8 mouse cellular contexts compared by ENCODE assay signal in the genomic region with DNA sequence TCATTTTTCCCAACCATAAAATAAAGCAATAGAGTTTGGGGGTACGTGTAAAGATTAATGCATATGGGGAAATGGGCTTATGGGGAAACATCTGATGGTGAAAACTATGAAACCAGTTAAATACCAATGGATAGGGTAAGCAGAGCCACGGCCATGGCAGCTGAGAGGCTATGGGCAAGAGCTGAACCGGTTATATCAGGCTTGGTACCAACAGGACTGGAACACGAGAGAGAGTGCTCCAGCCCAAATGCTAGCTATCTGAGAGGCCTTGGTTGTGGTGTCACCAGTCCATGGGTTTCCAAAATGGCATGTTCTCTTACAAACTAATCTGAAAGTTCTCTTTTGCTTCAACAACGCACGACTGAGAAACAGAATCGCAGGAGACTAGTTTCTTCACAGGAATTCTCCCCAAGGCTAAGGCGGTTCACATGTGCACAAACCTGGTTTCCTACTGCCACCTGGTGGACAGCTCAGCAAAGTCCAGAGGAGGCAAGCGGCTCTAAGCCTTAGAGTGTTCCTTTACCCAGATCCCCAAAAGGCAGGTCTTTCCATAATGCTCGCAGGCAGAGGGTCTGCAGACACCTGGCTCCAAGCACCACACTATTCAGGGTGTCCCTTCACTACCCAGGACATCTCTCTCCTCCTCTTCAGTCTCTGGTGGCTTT.
DNase-seq lines count a peak whose midpoint lies in the region; ATAC-seq and TF ChIP-seq lines count a peak whose summit lies in the region.

No protein-coding gene starts in this region.

- H3K4me1 ChIP-seq in cerebellum, adult 2 months (ENCODE audit: control insufficient read depth, insufficient read depth, low read length), result no peaks in the 10 kb centered on the region
- H3K4me1 ChIP-seq in forebrain, postnatal 0 days (ENCODE audit: insufficient read depth), result no peaks in the 10 kb centered on the region

- intact Hi-C loops in gastrocnemius, adult 2 months (cut with DNase I), result no loop called here

- TF ChIP-seq CTCF in gastrocnemius, adult 2 months (IDR thresholded peaks at IDR 0.05), result peak; percentile 69
- peak; percentile 89 for TF ChIP-seq CTCF in cerebellum, adult 2 months (IDR thresholded peaks at IDR 0.05; ENCODE audit: borderline replicate concordance, insufficient read depth, low read depth, low read length)
- TF ChIP-seq CTCF in forebrain, postnatal 0 days (IDR thresholded peaks at IDR 0.05; ENCODE audit: low read depth), result peak; percentile 97

- 34% methylated on average over 10 of the region's 10 CpGs for WGBS in cerebellum, adult 2 months
- WGBS in forebrain, postnatal 0 days, result 35% methylated on average over 10 of the region's 10 CpGs

- no peak for TF ChIP-seq POLR2A in cerebellum, adult 2 months (IDR thresholded peaks at IDR 0.05; ENCODE audit: borderline replicate concordance, insufficient read depth, low read length)

- no peak overlapping the region for H3K4me3 ChIP-seq in gastrocnemius, adult 2 months
- H3K4me3 ChIP-seq in cerebellum, adult 2 months (replicated peaks; ENCODE audit: insufficient read depth, low read depth, low read length), result no peak overlapping the region
- no peak overlapping the region for H3K4me3 ChIP-seq in forebrain, postnatal 0 days (ENCODE audit: low read depth, low read length)

- H3K4me2 ChIP-seq in forebrain, postnatal 0 days (ENCODE audit: low read depth), result no peak overlapping the region

- no peaks in the 10 kb centered on the region for H3K27me3 ChIP-seq in cerebellum, adult 2 months (ENCODE audit: control insufficient read depth, insufficient read depth, low read length)
- no peaks in the 10 kb centered on the region for H3K27me3 ChIP-seq in forebrain, postnatal 0 days (ENCODE audit: insufficient read depth, low read length)

- no peaks in the 10 kb centered on the region for H3K9me3 ChIP-seq in forebrain, postnatal 0 days (ENCODE audit: low read length)

- no peaks in the 10 kb centered on the region for H3K36me3 ChIP-seq in forebrain, postnatal 0 days (ENCODE audit: insufficient read depth)

- no peak overlapping the region for H3K9ac ChIP-seq in forebrain, postnatal 0 days

- H3K27ac ChIP-seq in gastrocnemius, adult 2 months, result no peak overlapping the region
- no peak overlapping the region for H3K27ac ChIP-seq in cerebellum, adult 2 months (ENCODE audit: insufficient read depth, low read length)
- no peak overlapping the region for H3K27ac ChIP-seq in forebrain, postnatal 0 days (ENCODE audit: low read depth, low read length)

- peak; percentile 41 for DNase-seq in gastrocnemius, adult 2 months
- DNase-seq in gastrocnemius, postnatal 25 days, result no peak
- peak; percentile 64 to 76 for DNase-seq in cerebellum, adult 2 months
- DNase-seq in forebrain, postnatal 0 days, result peak; percentile 93
- DNase-seq in induced T-regulatory cell, adult 2 months (ENCODE audit: low read depth), result peak; percentile 36
- peak; percentile 84 to 89 for DNase-seq in left cerebral cortex, adult 18-20 months (ENCODE audit: low spot score in 2 of 2)
- DNase-seq in lung, postnatal 4 days, result peak; percentile 31 to 69
- DNase-seq in right cerebral cortex, postnatal 36 days (ENCODE audit: low spot score in 2 of 2), result peak; percentile 48

- ATAC-seq in forebrain, postnatal 0 days, result peak; percentile 98
